Mouse (Mus musculus): ENCODE measurements around the gene Rarres1.

Gene Rarres1

DNA sequence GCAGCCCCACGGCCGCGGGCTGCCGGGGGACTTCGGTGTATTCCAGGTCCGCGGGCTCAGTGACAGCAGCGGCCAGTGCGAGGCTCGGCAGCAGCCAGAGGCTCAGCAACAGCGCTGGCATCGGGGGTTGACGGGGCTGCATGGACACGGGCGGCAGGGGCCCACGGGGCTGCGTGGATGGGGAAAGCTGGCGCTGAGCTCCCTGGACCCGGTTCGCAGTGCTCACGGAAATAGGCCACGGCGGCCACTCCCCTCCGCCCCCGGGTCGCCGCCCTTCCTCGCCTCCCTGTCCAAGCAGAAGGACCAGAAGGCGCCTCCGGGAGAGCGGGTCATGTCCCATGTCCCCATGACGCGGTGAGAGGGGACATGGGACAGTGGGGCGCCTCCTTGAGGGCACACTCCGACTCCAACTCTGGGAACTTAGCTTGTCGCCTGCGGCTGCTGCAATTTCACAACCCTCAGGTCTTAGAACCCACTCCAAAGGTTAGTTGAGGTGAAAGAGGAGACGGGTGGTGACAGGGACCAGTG is at the start of gene Rarres1:
Rarres1 (minus strand) TSS at position 250 of the 528 bp plus-strand sequence.
- peak; percentile 43 for DNase-seq (ENCODE audit: low read depth, low spot score)

- peak; percentile 36 for DNase-seq (ENCODE audit: low read depth, low spot score)
Observed at GRCm38 (mm10) chr3:67564731-67565357, 49.5 kb upstream of the Rarres1 start.

DNA sequence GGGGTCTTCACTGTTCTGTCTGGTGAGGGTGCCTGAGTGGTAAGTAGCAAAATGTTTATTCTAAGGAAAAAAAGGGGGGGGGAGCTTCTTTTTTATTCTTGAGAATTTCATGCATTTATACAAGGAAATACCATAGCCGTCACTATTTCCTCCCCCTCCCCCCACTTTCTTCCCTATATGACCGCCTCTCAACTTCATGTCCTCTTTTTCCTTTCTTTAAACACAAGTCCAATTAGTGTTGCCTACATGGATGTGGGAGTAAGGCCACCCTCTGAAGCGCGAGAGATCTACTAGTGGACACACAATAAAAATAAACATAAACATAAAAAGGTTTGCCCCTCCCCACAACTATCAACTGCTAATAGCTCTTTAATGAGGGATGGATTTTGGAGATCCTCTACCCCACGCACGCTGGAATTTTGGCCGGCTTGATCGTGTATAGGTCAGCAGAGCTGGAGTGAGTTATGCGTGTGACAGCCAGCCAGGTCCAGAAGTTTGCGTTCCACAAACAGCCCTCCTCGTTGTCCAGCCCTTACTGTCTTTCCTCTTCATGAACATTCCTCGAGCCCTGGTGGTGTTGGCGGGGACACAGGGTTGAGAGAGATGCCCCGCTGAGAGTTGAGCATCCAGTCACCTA is 42.5 kb upstream of the Rarres1 start:
- no peak for DNase-seq (ENCODE audit: low read depth, low spot score)

DNA sequence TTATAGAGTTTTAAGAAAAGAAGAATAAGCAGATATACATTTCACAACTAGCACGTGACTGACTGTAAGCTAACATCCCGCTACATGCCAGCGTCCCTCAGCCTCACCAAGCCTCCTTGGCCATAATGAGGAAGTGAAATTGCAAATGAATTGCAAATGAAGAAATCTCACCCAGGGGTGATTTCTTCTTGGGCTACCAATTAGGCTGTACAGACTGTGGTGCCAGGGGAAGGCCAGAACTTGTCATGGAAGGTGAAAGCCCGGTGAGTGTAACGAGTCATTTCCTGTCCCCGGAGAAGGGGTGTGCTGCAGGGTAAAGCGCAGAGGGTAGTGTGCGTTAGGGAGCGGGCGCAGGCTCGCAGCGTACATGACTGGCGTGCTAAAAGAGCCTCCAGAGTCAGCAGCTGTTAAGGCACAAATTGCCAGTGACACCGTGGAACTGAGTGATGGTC is 41.9 kb upstream of the Rarres1 start:
- DNase-seq (ENCODE audit: low read depth, low spot score) = no peak

DNA sequence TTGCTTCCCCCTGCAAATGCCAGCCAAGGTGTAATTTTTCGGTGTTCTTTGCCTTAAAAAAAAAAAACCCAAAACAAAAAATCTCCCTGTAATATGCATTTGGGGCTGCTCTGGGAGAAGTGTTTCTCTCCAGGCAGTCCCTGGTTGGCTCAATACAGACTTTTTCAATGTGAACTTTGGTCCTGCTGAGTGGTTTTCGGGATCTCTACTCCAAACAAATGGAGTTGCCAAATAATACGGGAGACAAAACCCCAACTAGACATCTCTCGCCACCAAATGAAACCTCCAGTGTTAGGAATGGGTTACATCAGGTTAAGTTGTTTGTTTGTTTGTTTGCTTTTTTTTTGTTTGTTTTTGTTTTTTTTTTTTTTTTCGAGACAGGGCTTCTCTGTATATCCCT is 39.9 kb upstream of the Rarres1 start:
- DNase-seq (ENCODE audit: low read depth, low spot score) = no peak

DNA sequence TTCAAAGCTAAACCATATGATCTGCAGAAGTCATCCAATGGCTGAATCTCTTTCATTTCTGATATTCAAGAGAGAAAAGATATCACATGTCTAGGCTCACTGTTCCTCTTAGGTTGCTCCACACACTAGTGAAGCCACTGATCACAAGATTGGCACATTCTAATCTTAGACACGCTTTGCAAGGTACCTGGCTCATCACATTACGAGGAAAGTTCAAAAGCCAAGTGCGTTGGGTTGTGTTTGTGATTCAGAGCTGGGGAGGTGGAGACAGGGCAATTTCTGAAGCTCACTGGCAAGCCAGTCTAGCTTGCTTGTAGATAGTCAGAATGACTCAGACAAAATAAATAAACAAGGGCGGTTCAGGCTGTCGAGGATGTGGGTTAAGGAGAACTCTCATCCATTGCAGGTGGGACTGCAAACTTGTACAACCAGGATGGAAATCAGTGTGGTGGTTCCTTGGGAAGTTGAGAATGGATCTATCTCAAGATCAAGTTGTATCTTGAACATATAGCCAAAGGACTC is 38.7 kb upstream of the Rarres1 start:
- DNase-seq (ENCODE audit: low read depth, low spot score) = no peak

DNA sequence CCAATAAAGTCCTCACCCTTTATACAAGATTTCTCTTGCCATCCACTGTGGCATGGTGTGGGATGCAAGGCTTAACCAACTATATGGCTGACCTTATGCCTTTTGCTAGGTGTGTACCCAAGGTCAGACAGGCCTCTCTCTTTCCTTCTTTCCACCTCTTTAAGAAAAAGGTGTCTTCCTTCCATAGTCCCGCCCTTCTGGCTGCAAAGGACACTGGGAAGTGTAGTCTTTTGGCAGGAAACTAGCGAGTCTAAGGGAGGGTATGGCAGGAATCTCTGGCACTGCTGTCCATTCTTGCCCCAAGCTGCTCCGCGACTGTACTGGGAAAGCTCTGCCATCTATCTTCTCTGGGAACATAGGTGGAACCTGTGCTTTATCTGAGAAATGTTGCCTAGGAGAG is 38.0 kb upstream of the Rarres1 start:
- DNase-seq (ENCODE audit: low read depth, low spot score) = peak; percentile 37

DNA sequence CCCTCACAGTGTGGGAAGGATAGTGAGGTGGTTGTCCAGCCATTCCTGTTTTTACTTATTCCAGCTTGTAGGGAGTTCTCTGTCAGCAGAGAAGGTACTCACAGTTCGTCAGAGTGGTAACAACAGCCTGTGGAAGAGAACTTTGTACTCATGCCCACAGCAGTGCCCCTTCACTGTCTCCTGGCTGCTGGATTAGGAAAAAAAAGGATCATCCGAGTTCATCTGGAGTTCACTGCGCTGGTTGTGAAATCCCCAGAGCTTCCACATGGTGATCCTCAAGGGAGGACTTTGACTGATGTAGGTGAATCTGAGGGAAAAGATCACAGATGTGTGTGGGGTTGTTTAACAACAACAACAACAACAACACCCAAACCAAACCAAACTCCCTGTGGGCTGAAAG is 35.9 kb upstream of the Rarres1 start:
- DNase-seq (ENCODE audit: low read depth, low spot score) = no peak

- DNase-seq (ENCODE audit: low read depth, low spot score) = no peak
Observed at GRCm38 (mm10) chr3:67543630-67544029, 28.3 kb upstream of the Rarres1 start.

DNA sequence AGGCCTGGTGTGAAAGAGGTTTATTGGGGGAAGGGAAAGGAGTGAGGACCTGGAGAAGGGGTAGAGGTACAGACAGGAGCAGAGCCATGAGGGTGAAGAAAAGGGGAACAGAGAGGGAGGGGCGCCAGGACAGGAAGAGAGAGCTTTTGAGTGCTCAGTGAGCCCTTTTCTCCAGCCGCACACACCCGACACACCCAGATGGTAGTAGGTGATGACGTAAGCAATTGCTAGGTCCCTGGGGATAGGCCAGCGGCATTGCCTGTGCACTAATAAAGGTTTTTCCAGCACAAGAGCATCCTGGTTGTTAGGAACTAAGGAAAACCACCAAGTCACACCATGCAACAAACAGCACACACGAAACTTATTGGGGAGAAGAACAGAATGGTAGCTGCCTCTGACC is 9.4 kb upstream of the Rarres1 start:
- no peak for DNase-seq (ENCODE audit: low read depth, low spot score)

- no peak for DNase-seq (ENCODE audit: low read depth, low spot score)
Observed at GRCm38 (mm10) chr3:67522709-67523108, 7.4 kb upstream of the Rarres1 start.

DNA sequence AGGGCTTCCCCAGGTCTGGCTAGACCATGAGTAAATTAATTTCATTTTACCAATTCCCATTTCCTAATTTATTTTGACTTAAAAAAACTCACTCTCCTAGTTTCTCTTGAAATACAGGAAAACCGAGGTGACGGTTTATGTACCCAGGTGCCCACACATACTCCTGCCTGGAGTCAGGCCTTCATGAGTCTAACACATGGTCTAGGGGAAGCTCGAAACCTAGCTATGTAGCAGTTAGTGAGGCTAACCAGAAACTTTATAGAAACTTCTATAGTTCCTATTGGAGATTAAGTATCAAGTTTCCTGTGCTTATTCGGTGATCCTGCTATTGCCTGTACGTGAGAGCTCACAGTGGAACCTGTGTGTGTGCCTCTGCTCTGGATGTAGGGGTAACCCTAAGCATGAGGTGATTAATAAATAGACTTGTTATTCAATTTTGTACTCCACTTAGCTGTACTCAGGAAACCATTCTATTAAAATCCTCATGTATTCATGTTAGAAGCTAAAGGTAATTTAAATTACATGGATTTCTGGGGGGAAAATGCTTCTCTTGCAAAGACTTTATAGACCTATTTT is 5.3 kb upstream of the Rarres1 start:
- no peak for DNase-seq (ENCODE audit: low read depth, low spot score)

DNA sequence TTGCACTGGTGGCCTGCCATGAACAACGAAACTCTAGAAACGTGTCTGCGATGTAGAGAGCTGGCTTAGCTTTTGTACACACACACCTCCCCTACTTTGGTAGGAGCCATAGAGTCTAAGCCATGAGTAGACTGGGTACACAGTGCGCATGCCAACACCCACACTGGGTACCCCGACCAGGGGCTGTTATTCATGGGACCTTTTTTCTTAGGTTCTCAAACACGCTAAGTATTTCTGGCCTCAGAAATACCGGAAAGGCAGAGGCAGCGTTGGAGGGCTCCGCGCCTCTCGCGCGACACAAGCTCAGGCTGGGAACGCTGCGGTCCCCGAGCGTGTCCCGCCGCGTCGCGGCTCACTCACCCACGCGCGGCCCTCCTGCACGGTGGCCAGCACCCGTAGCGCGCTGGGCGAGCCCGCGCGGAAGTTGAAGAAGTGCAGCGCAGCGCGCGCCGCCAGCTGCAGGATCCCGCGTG is 486 bp downstream of the Rarres1 start:
- DNase-seq (ENCODE audit: low read depth, low spot score) = peak; percentile 49

GRCm38 (mm10) chr3:67512807-67513206 is 2.5 kb downstream of the Rarres1 start:
- peak; percentile 81 for DNase-seq (ENCODE audit: low read depth, low spot score)

- DNase-seq (ENCODE audit: low read depth, low spot score) = no peak
Observed at GRCm38 (mm10) chr3:67508216-67508892, 7.0 kb downstream of the Rarres1 start.

GRCm38 (mm10) chr3:67505286-67505685 is 10.0 kb downstream of the Rarres1 start:
- no peak for DNase-seq (ENCODE audit: low read depth, low spot score)

- DNase-seq (ENCODE audit: low read depth, low spot score) = peak; percentile 93
Observed at GRCm38 (mm10) chr3:67503878-67504277, 11.4 kb downstream of the Rarres1 start.

DNA sequence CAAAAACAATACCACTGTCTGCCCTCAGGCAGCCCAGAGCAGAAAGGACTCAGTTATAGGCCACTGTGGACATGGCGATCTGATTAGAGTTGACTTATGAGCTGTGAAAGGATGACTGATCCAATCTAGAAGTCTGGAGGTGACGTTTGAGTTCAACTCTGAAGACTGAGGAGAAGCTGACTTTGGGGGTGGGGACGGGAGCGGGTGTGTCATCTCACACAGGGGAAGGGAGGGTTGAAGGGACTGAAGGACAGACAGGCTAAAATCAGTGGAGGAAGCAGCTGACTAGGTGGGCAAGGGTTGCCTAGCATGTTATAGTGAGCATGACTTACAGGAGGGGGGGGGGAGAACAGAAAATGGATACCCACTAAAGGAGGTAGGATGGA is 15.9 kb downstream of the Rarres1 start:
- DNase-seq (ENCODE audit: low read depth, low spot score) = no peak

DNA sequence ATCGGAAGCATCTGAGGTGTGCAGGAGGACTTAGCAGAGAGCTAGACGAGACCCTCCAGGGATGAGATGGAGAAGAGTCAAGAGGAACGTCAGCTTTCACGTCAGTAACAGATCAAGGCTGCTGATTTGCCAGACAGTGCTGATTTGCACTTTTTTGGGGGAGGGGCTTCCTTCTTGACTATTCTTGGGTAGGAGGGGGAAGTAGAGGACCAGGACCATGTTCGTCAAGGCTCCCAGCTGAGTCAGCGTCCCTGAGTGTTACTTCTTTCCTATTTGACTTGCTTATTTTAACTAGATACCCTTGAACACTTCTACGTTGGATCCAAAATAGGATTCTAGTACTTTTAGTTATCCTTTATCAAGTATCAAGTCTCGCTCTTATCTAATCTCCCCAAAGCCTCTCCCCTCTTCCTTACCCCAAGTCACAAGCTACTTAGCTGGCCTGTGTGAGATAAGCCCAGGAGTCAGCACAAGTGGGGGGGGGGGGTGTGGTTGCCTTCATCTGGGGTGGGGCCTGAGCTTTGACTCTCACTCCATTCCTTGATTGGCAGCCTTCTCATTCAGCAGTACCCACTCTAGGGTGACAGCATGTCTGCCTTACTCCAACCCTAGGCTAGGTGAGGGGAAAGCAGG is 16.4 kb downstream of the Rarres1 start:
- DNase-seq (ENCODE audit: low read depth, low spot score) = no peak

- no peak for DNase-seq (ENCODE audit: low read depth, low spot score)
Observed at GRCm38 (mm10) chr3:67497998-67498397, 17.3 kb downstream of the Rarres1 start.

GRCm38 (mm10) chr3:67496310-67496709 is 19.0 kb downstream of the Rarres1 start:
- DNase-seq (ENCODE audit: low read depth, low spot score) = no peak
